Mouse (Mus musculus) bone marrow macrophage, adult 2 months (primary cell): Measurements from ENCODE around the gene Aacs.

Source experiments
- CTCF ChIP-seq: IDR thresholded peaks from 2 replicates; pipeline ENCODE4 v1.5.1; 2012; ENCODE audit warnings: low read depth, mild to moderate bottlenecking, low read length, moderate library complexity
- POLR2A ChIP-seq: IDR thresholded peaks from 2 replicates; pipeline ENCODE4 v1.6.1; 2012; ENCODE audit warnings: mild to moderate bottlenecking, low read depth, low read length, borderline replicate concordance

GRCm38 (mm10) chr5:125456100-125456499 lies 19.5 kb upstream of the Aacs start:
- TF ChIP-seq CTCF = no peak
- TF ChIP-seq POLR2A = no peak
